Mouse (Mus musculus) testis, adult 2 months (tissue): ENCODE results near the gene Pcca. TPM values are rescaled to one million over a fixed set of nuclear protein-coding genes. Genes with fewer than 3 reads are reported as not detected.

ENCODE experiments used
- H3K27ac ChIP-seq: fragments of 200-500 bp; 2 replicates; pipeline ENCODE4 v1.5.1; 2012; ENCODE audit warnings: low read depth, low read length; ENCODE audit not compliant: control insufficient read depth, insufficient read depth
- H3K27me3 ChIP-seq: fragments of 200-500 bp; 2 replicates; pipeline ENCODE4 v1.6.1; 2012; ENCODE audit warnings: mild to moderate bottlenecking, low read length, moderate library complexity; ENCODE audit not compliant: control insufficient read depth, insufficient read depth
- H3K36me3 ChIP-seq: fragments of 200-500 bp; 2 replicates; pipeline ENCODE4 v1.6.1; 2012; ENCODE audit warnings: mild to moderate bottlenecking, low read length; ENCODE audit not compliant: control insufficient read depth, insufficient read depth
- H3K4me1 ChIP-seq: fragments of 200-500 bp; 2 replicates; pipeline ENCODE4 v1.6.1; 2012; ENCODE audit warnings: low read length; ENCODE audit not compliant: control insufficient read depth, insufficient read depth
- H3K4me3 ChIP-seq: fragments of 200-500 bp; 2 replicates; pipeline ENCODE4 v1.5.1; 2012; ENCODE audit warnings: low read depth, mild to moderate bottlenecking, low read length, moderate library complexity, mixed read lengths; ENCODE audit not compliant: control insufficient read depth
- CTCF ChIP-seq: fragments of 200-500 bp; IDR thresholded peaks from 2 replicates; pipeline ENCODE4 v1.5.1; 2012; ENCODE audit warnings: low read depth, mild to moderate bottlenecking, inconsistent platforms, low read length, moderate library complexity; ENCODE audit not compliant: control insufficient read depth, insufficient read depth, insufficient replicate concordance
- POLR2A ChIP-seq: fragments of 200-500 bp; IDR thresholded peaks from 2 replicates; pipeline ENCODE4 v1.6.1; 2012; ENCODE audit warnings: low read depth, mild to moderate bottlenecking, inconsistent platforms, low read length, moderate library complexity; ENCODE audit not compliant: control insufficient read depth
- polyA plus RNA-seq: library from polyadenylated mRNA; depleted of rRNA; stranded (reverse); fragments of >200 nt; gene quantifications from 2 replicates; pipeline ENCODE4 v1.2.3, GENCODE M21; 2012

Pcca gene
- polyA plus RNA-seq, 1 experiment: 47.4 TPM

- Histone ChIP-seq H3K4me3 (no peak overlapping the region), H3K36me3 (no peaks in the 10 kb centered on the region), H3K27ac (no peak overlapping the region), H3K27me3 (no peaks in the 10 kb centered on the region), H3K4me1 (no peaks in the 10 kb centered on the region)
- TF ChIP-seq POLR2A (no peak), CTCF (no peak)
These were observed 328.5 kb downstream of the Pcca start for GRCm38 (mm10) chr14:122862623-122863022.

DNA sequence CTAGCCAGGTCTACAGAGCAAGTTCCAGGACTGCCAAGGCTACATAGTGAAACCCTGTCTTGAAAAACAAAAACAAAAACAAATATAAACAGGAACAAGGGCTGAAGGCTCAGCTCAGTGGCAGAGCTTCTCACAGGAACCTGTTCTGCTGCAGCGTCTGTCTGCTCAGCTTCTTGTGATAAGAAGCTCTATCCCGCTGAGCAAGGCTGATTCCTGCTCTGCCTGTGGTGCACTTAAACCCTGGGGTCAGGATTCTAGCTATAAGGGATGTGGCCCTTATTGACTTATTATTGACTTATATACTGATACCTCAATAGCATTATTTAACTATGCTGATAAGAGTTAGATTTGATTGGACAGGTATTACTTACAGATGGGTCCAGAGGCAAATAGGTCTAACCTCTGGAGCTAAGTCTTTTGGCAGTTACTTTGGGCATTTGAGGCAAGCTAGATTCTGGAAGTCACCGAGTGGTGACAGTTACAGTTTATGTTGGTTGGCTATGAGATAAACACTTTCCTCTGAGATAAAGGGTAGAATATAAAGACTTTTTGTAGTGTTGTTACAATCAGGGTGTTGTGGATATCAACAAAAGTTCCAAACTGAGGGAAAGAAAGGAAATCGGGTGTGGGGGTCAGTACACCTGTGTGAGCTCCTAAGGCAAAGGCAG is 331.5 kb downstream of the Pcca start:
- no peak for TF ChIP-seq POLR2A
- TF ChIP-seq CTCF: no peak
- no peak overlapping the region for H3K4me3 ChIP-seq
- H3K4me1 ChIP-seq: no peaks in the 10 kb centered on the region
- no peaks in the 10 kb centered on the region for H3K27me3 ChIP-seq
- H3K36me3 ChIP-seq: no peaks in the 10 kb centered on the region
- no peak overlapping the region for H3K27ac ChIP-seq

GRCm38 (mm10) chr14:122867531-122868285 is 333.6 kb downstream of the Pcca start:
- Histone ChIP-seq H3K27ac (no peak overlapping the region), H3K4me3 (no peak overlapping the region), H3K27me3 (no peaks in the 10 kb centered on the region), H3K4me1 (no peaks in the 10 kb centered on the region), H3K36me3 (no peaks in the 10 kb centered on the region)
- TF ChIP-seq CTCF: no peak

GRCm38 (mm10) chr14:122869831-122870230 is 335.7 kb downstream of the Pcca start:
- H3K36me3 ChIP-seq: no peaks in the 10 kb centered on the region
- H3K4me3 ChIP-seq: no peak overlapping the region
- H3K27ac ChIP-seq: no peak overlapping the region
- no peaks in the 10 kb centered on the region for H3K27me3 ChIP-seq
- no peak for TF ChIP-seq CTCF
- TF ChIP-seq POLR2A: no peak
- no peaks in the 10 kb centered on the region for H3K4me1 ChIP-seq

DNA sequence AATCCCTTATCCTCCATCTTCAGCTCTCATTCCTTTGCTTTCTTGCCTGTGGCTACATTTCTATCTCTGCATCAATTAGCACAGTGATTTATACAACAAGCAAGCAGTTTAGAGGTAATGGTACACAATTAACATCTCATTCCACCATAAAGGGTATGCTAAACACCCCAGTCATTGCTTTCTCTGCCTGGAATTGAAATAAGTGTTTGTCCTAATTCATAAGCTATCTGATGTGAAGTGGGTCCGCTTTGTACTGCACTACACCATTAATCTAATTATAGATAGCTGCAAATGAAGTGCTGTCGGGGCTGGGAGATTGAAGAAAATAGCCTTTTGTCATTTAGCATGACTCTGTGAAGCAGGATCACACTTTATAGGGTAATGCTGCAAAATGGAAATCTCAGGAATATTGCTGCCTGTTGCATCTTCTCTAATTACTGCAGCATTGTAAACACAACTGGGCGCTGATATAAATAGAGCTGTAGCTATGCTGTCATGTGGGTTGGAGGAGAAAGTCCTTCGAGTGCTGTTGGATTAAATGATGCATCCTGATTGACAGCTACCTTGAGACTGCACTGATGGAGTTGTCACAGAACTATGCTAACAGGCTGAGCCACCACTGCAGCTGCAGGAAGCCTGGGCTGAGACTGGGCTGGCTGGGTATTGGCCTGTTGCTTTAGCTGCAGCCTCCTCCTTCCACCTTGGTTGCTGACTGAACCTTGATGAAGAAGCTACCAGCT is 337.9 kb downstream of the Pcca start:
- Histone ChIP-seq H3K27me3 (no peaks in the 10 kb centered on the region), H3K4me1 (no peaks in the 10 kb centered on the region), H3K27ac (no peak overlapping the region), H3K4me3 (no peak overlapping the region), H3K36me3 (no peaks in the 10 kb centered on the region)
- TF ChIP-seq POLR2A (no peak), CTCF (no peak)

- Histone ChIP-seq H3K27ac (no peak overlapping the region), H3K4me1 (no peaks in the 10 kb centered on the region), H3K36me3 (no peaks in the 10 kb centered on the region), H3K4me3 (no peak overlapping the region), H3K27me3 (no peaks in the 10 kb centered on the region)
- TF ChIP-seq CTCF: no peak
- TF ChIP-seq POLR2A: no peak
These were observed 338.5 kb downstream of the Pcca start for GRCm38 (mm10) chr14:122872612-122873011.

GRCm38 (mm10) chr14:122875056-122875455 is 340.9 kb downstream of the Pcca start:
- TF ChIP-seq POLR2A (no peak), CTCF (no peak)
- H3K4me3 ChIP-seq: no peak overlapping the region
- no peaks in the 10 kb centered on the region for H3K4me1 ChIP-seq
- no peaks in the 10 kb centered on the region for H3K36me3 ChIP-seq
- no peaks in the 10 kb centered on the region for H3K27me3 ChIP-seq
- no peak overlapping the region for H3K27ac ChIP-seq
